Mouse (Mus musculus) hindbrain, embryonic 10.5 days (tissue): ENCODE measurements around the gene Fam90a1a. TPM values are rescaled to one million over a fixed set of nuclear protein-coding genes. Genes with fewer than 3 reads are reported as not detected.
"Not testable (repeated sequence)": the region's sequence is repeated elsewhere in the genome, so short reads cannot be mapped to it uniquely, and the experiment has no call there.

Experiments
- DNase-seq: peaks from one replicate; pipeline ENCODE4 v3.0.0-alpha.2; 2017; ENCODE audit warnings: low spot score
- H3K27ac ChIP-seq: fragments of 300-500 bp; sonication (generic); 2 replicates; pipeline ENCODE4 v1.5.1; 2016; ENCODE audit warnings: mild to moderate bottlenecking, moderate library complexity
- H3K27me3 ChIP-seq: fragments of 300-500 bp; sonication (generic); 2 replicates; pipeline ENCODE4 v1.6.1; 2016; ENCODE audit warnings: mild to moderate bottlenecking; ENCODE audit not compliant: poor library complexity, insufficient read depth, severe bottlenecking
- H3K36me3 ChIP-seq: fragments of 300-500 bp; sonication (generic); 2 replicates; pipeline ENCODE4 v1.6.1; 2016; ENCODE audit warnings: mild to moderate bottlenecking, moderate library complexity
- H3K4me1 ChIP-seq: fragments of 300-500 bp; sonication (generic); replicated peaks from 2 replicates; pipeline ENCODE4 v1.6.1; 2016; ENCODE audit warnings: mild to moderate bottlenecking
- H3K4me3 ChIP-seq: fragments of 300-500 bp; sonication (generic); 2 replicates; pipeline ENCODE4 v1.5.1; 2016; ENCODE audit warnings: mild to moderate bottlenecking, moderate library complexity
- H3K9me3 ChIP-seq: fragments of 300-500 bp; sonication (generic); 2 replicates; pipeline ENCODE4 v1.6.1; 2016; ENCODE audit warnings: mild to moderate bottlenecking, moderate library complexity
- WGBS: fragments of 180-500 bp; shearing (Covaris S2); methylation state at CpG from one replicate; pipeline ENCODE4 v1.1.7; 2016; 5-methylcytosine and 5-hydroxymethylcytosine counted together
- polyA plus RNA-seq: library from polyadenylated mRNA; unstranded; fragments of >200 nt; fragmentation: Nextera tagmentation; extraction: Ambion mirVana; gene quantifications from 2 replicates; pipeline ENCODE4 v1.2.1, GENCODE M21; 2016

The Fam90a1a gene
- polyA plus RNA-seq = not detected in 2 replicates

DNA sequence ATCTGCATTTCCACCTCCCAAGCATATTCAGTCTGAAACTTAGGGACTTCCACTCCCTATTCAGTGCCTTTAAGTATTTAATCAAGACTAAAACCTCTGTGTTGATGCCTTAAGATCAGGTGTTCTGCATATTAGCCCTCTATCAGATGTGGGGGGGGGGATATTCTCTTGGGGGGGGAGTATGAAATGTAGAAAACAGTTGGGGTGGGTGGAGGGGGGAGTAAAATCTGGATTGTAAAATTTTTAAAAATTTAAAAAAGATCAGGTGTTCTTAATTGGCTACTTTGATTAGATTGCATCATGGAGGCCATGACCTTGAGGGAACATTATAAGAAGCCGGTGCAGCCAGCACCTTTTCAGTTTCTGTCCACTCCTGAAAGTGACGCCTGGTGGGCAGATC, at the start of gene Fam90a1a:
Gene Fam90a1a (plus strand): TSS at position 301 of the 400 bp plus-strand sequence.
- H3K4me3 ChIP-seq = no peak within 1 kb of the TSS
- H3K27ac ChIP-seq = no peak within 1 kb of the TSS
- H3K36me3 ChIP-seq = no peaks in the 10 kb centered on the region
- DNase-seq = no peak
- no peaks in the 10 kb centered on the region for H3K27me3 ChIP-seq
- H3K4me1 ChIP-seq = no peaks in the 10 kb centered on the region
- H3K9me3 ChIP-seq = no peaks in the 10 kb centered on the region
- 95% methylated on average over 2 of the region's 2 CpGs for WGBS

DNA sequence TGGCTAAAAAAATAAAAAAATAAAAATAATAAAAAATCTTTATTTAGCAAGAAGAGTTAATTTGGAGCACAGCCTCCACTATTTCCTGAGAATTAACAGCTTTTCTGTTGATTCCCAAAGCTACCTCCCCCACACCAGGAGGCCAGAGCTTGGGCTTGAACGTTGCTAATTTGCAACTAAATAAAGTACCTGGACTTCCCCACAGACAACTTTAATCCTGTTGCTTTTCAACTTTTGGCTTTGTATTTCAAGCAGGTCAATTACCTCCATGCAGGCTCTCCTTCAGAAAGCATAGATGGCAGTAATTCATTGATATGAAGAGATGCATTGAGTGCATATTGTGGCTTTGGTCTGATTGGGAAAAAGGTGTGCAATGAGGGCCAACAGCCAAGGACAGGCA, 46.6 kb upstream of the Fam90a1a start:
- Histone ChIP-seq H3K27ac (no peak overlapping the region), H3K4me1 (no peaks in the 10 kb centered on the region), H3K27me3 (no peaks in the 10 kb centered on the region), H3K9me3 (no peaks in the 10 kb centered on the region), H3K36me3 (no peaks in the 10 kb centered on the region), H3K4me3 (no peak overlapping the region)
- 13% methylated on average over 1 of the region's 1 CpGs for WGBS
- DNase-seq = no peak

DNA sequence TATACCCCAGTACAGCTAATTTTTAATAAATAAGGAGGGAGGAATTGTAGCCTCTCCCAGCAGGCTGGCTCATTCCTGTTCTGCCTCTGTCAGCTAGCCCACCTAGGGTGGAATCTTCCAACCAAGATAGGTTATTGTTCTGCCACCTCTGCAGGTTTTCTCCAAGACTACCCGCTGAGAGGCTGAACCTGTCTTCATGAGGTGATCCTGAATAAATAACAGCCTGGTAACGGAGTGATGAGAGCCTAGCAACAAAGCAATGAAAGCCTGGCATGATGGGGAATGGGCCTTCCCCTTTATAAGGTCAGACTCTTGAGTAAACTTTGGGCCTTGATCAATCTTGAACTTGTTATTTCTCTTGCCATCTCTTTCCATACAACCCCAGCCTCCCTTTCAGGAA, 46.0 kb upstream of the Fam90a1a start:
- Histone ChIP-seq H3K9me3 (no peaks in the 10 kb centered on the region), H3K27me3 (no peaks in the 10 kb centered on the region), H3K27ac (no peak overlapping the region), H3K4me1 (no peaks in the 10 kb centered on the region), H3K4me3 (no peak overlapping the region), H3K36me3 (no peaks in the 10 kb centered on the region)
- no peak for DNase-seq
- WGBS = 17% methylated on average over 2 of the region's 2 CpGs

DNA sequence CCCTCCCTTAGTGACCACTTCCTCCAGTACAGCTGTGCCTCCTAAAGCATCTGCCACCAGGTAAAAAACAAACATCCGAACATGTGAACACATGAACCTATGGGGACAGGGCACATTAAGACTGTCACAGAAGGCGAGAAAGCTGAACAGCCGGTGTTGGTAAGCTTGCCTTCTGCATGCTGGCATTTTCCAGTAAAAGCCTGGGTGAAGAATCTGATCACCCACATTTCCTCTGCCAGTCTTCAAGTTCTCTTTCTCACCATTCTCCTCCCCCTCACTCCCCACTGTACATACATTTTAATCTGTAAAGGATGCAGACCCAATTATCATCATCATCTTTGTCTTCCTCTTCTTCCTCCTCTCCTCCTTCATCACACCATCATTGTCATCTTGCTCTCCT, 42.9 kb upstream of the Fam90a1a start:
- no peaks in the 10 kb centered on the region for H3K4me1 ChIP-seq
- H3K9me3 ChIP-seq = no peaks in the 10 kb centered on the region
- H3K36me3 ChIP-seq = no peaks in the 10 kb centered on the region
- no peak overlapping the region for H3K27ac ChIP-seq
- H3K4me3 ChIP-seq = no peak overlapping the region
- H3K27me3 ChIP-seq = no peaks in the 10 kb centered on the region
- WGBS = 89% methylated on average over 3 of the region's 3 CpGs
- DNase-seq = no peak

DNA sequence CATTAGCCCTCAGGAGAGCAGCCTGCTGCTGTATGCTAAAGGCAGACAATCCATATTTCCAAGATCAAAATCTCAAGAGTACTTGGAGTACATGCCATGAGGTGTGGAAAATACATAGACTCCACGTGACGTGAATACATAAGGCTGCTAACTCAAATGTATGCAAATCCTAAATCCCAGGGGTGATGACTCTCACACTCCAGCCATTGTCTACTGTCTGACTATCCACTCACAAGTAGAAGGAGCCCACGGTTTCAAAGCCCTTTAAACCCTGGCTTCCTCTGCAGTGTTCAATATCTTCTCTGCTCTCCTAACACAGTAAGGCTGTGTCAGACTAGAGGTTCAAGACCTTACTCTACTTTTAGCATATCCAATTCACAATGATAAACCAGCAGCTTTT, 27.8 kb upstream of the Fam90a1a start:
- not testable (repeated sequence) for H3K4me3 ChIP-seq, DNase-seq, H3K4me1 ChIP-seq, H3K27me3 ChIP-seq, H3K27ac ChIP-seq, H3K36me3 ChIP-seq, H3K9me3 ChIP-seq
- 87% methylated on average over 3 of the region's 3 CpGs for WGBS

DNA sequence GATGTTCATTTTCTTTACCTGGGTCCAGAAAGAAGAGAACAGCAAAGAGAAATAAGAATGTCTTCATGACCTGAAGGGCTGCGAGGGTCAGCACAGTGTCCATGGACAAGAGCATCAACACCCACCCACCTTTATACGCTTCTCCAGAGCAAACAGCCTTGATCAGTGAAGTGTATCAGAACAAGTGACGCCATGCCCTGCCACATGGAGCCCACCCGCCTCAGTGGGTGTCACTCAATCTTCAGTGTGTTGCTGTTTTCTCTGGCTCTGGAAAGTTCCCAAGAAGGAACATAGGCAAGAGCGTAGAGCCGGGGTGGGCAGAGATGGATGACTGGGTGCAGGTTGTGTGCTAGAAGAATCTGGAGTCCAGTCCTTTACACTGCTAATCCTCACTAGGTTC, 25.9 kb upstream of the Fam90a1a start, which contains the start of gene Defb15:
Gene Defb15 (minus strand): TSS at position 101 of the 400 bp plus-strand sequence.
- H3K9me3 ChIP-seq = no peaks in the 10 kb centered on the region
- H3K4me1 ChIP-seq = no peaks in the 10 kb centered on the region
- H3K4me3 ChIP-seq = no peak within 1 kb of the TSS
- no peaks in the 10 kb centered on the region for H3K27me3 ChIP-seq
- H3K27ac ChIP-seq = no peak within 1 kb of the TSS
- no peak for DNase-seq
- 89% methylated on average over 6 of the region's 6 CpGs for WGBS
- H3K36me3 ChIP-seq = no peaks in the 10 kb centered on the region

DNA sequence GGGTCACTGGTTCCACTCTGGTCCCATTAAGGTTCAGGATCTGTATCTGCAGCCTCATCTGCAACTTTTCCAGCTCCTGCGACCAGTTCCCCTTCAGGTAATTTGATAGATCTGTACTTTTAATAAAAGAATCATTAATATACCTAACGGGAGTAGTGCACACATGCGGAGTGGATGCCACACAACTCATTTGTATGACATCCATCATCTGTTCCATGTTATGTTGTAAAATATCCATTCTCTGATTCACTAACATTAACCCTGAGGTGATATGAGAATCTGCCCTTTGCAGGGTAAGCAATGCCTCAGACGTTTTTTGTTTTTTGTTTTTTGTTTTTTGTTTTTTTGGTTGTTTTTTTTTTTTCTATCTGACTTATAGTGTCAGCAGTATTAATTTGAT, 20.5 kb upstream of the Fam90a1a start, which contains the start of gene Defb35:
Gene Defb35 (plus strand): TSS at position 301 of the 400 bp plus-strand sequence.
- DNase-seq = not testable (repeated sequence)
- 89% methylated on average over 4 of the region's 4 CpGs for WGBS

DNA sequence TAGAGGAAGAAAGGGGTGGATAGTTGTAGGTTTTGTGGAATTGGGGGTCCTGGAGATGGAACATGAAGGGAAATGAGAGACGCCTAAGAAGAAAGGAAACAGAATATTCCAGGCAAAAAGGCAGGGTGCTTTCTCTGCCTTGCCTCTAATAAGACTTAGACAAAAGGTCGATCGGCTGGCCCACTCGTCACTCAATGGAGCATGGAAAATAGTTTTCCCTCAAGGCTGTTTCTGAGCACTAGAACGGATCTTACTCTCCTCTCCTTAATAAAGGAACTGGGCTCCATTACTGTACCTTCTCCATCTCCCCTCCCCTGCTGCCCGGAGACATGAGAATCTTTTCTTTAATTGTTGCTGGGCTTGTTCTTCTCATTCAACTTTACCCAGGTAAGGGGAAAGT, 12.1 kb upstream of the Fam90a1a start, which contains the start of gene Defb13:
Gene Defb13 (plus strand): TSS at position 301 of the 400 bp plus-strand sequence.
- WGBS = 89% methylated on average over 6 of the region's 6 CpGs

More for the DNA sequence above, 20.5 kb upstream of the Fam90a1a start, which contains the start of gene Defb35:
- H3K4me1 ChIP-seq, H3K27ac ChIP-seq, H3K4me3 ChIP-seq, H3K9me3 ChIP-seq, H3K27me3 ChIP-seq, H3K36me3 ChIP-seq: not testable (repeated sequence)

DNA sequence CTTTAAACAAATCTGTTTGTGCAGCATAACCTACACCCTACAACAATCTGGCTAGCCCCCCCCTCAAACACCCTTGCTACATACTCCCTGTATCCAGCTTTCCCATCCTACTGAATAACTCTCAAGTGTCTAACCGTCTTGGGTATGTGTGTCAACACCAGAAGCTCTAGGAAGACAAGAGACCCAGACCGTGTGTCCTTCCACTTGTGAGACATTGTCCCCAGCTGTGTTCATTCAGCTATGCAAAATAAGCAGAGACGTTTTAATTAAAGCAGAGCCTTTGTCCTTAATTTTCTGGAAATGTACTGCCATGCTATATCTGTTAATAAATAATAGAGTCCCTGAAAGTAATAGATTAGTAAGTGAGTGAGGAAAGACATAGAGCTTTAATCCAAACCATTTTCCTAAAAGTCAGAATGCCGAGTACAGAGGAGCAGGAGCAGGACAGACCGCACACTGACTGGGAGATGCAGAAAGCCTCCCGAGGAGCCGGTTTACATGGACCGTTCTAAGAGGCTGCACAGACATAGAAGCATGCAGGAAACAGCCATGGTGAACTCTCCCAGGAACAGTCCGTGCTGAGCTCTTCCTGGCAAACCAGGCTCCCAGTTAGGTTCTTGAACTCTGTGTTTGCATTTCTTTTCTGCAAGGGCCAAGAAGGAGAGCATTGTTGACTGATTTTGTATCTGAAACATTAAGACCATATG, 11.1 kb upstream of the Fam90a1a start:
- WGBS = 75% methylated on average over 9 of the region's 9 CpGs
- Histone ChIP-seq H3K4me3 (no peak overlapping the region), H3K9me3 (no peaks in the 10 kb centered on the region), H3K27ac (no peak overlapping the region), H3K36me3 (no peaks in the 10 kb centered on the region), H3K27me3 (no peaks in the 10 kb centered on the region), H3K4me1 (no peaks in the 10 kb centered on the region)
- DNase-seq = no peak

More for the DNA sequence above, 12.1 kb upstream of the Fam90a1a start, which contains the start of gene Defb13:
- Histone ChIP-seq H3K4me1 (no peaks in the 10 kb centered on the region), H3K9me3 (no peaks in the 10 kb centered on the region), H3K27ac (no peak within 1 kb of the TSS), H3K27me3 (no peaks in the 10 kb centered on the region), H3K4me3 (no peak within 1 kb of the TSS), H3K36me3 (no peaks in the 10 kb centered on the region)
- no peak for DNase-seq

DNA sequence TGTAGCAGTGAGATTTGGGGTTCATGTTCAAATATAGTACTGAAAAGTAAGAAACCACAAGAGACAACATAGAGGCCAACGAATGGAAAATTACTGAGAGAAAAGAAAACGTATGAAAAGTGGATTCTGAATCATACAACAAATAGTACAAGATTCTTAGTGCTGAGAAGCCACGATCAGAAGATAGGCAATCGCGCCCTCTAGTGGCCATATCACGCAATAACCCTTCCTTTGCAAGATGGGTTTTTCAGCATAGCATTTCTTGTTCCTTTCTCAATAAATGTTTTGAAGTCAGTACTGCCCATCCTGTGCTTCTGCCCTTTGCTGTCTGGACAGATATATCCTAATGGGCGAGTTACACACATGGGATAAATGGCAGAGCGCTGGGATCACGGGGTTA, 3.2 kb upstream of the Fam90a1a start:
- H3K4me1 ChIP-seq = no peaks in the 10 kb centered on the region
- no peaks in the 10 kb centered on the region for H3K36me3 ChIP-seq
- no peaks in the 10 kb centered on the region for H3K27me3 ChIP-seq
- H3K9me3 ChIP-seq = no peaks in the 10 kb centered on the region
- 10% methylated on average over 9 of the region's 9 CpGs for WGBS
- no peak overlapping the region for H3K4me3 ChIP-seq
- peak; percentile 44 for DNase-seq
- H3K27ac ChIP-seq = no peak overlapping the region

DNA sequence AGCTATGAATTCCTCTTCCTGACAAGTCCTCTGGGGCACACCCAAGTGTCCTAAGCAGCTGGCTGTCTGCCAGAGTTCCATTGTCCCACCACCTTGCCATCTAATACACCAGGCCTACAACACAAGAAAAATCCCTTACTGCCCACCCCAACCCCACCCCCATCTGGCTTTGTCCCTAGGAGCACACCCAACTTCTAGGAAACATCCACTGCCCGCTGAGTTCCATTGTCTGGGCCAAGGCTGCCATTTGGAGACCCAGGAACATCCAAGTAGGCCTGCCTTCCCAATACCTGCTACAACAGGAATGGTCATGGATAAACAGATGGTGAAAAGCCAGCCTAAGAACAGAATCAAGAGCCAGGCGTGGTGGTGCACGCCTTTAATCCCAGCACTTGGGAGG, 2.2 kb upstream of the Fam90a1a start:
- Histone ChIP-seq H3K36me3 (no peaks in the 10 kb centered on the region), H3K27me3 (no peaks in the 10 kb centered on the region), H3K4me1 (no peaks in the 10 kb centered on the region), H3K27ac (no peak overlapping the region), H3K4me3 (no peak overlapping the region), H3K9me3 (no peaks in the 10 kb centered on the region)
- 80% methylated on average over 3 of the region's 3 CpGs for WGBS
- DNase-seq = no peak

DNA sequence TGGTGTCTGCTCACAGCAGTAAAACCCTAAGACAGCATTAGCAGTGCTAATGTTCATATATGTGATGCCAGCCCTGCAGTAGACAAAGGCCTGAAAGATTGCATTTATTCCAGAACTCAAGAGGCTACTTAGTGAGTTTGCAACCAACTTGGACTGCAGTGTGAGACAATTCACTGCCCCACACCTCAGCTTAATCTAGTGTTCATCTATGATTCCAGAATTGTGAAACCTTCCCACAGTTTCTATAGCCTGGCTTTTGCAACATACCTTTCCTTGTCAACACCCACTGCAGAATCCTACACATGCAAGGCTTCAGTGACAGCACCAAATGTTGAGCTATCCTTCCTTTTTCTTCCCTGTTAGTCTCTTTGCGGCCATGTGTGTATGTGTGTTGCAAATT, 8.1 kb downstream of the Fam90a1a start:
- 77% methylated on average over 1 of the region's 1 CpGs for WGBS
- no peak overlapping the region for H3K4me3 ChIP-seq

DNA sequence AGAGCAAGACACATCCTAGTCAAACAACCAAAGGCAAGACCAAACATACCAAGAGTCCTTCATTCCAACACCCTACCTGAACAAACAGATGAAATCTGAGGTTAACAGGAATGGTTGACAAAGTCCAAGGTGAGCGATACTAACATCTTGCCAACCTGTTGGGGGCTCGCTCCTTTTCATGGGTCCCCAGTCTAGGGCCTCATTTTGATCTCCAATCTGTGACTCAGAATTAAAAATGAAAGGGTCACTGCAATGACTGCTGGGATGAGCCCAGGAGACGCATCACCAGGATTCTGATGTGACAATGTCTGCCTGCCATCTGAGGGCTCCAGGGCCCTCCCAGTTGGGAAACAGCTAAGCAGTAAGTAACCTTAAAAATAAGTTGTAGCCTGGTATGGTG, 11.0 kb downstream of the Fam90a1a start, which contains the start of gene Ccdc70:
Gene Ccdc70 (plus strand): TSS at position 301 of the 400 bp plus-strand sequence.
- DNase-seq = no peak
- Histone ChIP-seq H3K27ac (no peak within 1 kb of the TSS), H3K9me3 (no peaks in the 10 kb centered on the region), H3K36me3 (no peaks in the 10 kb centered on the region), H3K27me3 (no peaks in the 10 kb centered on the region), H3K4me3 (no peak within 1 kb of the TSS), H3K4me1 (no peaks in the 10 kb centered on the region)
- WGBS = 92% methylated on average over 3 of the region's 3 CpGs

More for the DNA sequence above, 8.1 kb downstream of the Fam90a1a start:
- H3K27me3 ChIP-seq = no peaks in the 10 kb centered on the region
- H3K4me1 ChIP-seq = no peaks in the 10 kb centered on the region
- DNase-seq = no peak
- no peaks in the 10 kb centered on the region for H3K9me3 ChIP-seq
- H3K27ac ChIP-seq = no peak overlapping the region
- H3K36me3 ChIP-seq = no peaks in the 10 kb centered on the region
